ENCODE assay signal across 8 mouse cellular contexts in genomic region chr4:155233878-155234277, GRCm38 (mm10). TPM values are rescaled to one million over a fixed set of nuclear protein-coding genes. Genes with fewer than 3 reads are reported as not detected.
A peak's percentile ranks its signal among the peaks of the same experiment; 100 is the strongest.
DNase-seq lines count a peak whose midpoint lies in the region; ATAC-seq and TF ChIP-seq lines count a peak whose summit lies in the region.

No protein-coding gene starts in this region.

- DNase-seq in Muller cell, postnatal 12 days (ENCODE audit: inconsistent ontology term) = peak; percentile 95
- peak; percentile 82 to 86 for DNase-seq in cerebellum, adult 18-20 months
- DNase-seq in forebrain, postnatal 0 days = peak; percentile 65
- DNase-seq in heart, postnatal 10 days = peak; percentile 92
- DNase-seq in kidney, postnatal 36 days = peak; percentile 83 to 84
- no peak for DNase-seq in liver, embryonic 13.5 days

- no peak overlapping the region for H3K4me2 ChIP-seq in forebrain, postnatal 0 days (ENCODE audit: low read depth)
- H3K4me2 ChIP-seq in liver, embryonic 13.5 days = no peak overlapping the region
- H3K4me2 ChIP-seq in neural tube, embryonic 15.5 days = 0 out of 2 replicates have a peak overlapping the region, but pooled peaks have one; percentile 1

- H3K4me3 ChIP-seq in forebrain, postnatal 0 days (ENCODE audit: low read depth, low read length) = no peak overlapping the region
- no peak overlapping the region for H3K4me3 ChIP-seq in liver, embryonic 13.5 days (replicated peaks)
- no peak overlapping the region for H3K4me3 ChIP-seq in neural tube, embryonic 15.5 days (replicated peaks)

- H3K27me3 ChIP-seq in forebrain, postnatal 0 days (ENCODE audit: insufficient read depth, low read length) = no peaks in the 10 kb centered on the region
- H3K27me3 ChIP-seq in liver, embryonic 13.5 days = no peaks in the 10 kb centered on the region
- H3K27me3 ChIP-seq in neural tube, embryonic 15.5 days (replicated peaks) = no peaks in the 10 kb centered on the region

- H3K36me3 ChIP-seq in forebrain, postnatal 0 days (ENCODE audit: insufficient read depth) = no peaks in the 10 kb centered on the region
- H3K36me3 ChIP-seq in liver, embryonic 13.5 days = no peaks in the 10 kb centered on the region
- H3K36me3 ChIP-seq in neural tube, embryonic 15.5 days = no peaks in the 10 kb centered on the region

- no peaks in the 10 kb centered on the region for H3K9me3 ChIP-seq in forebrain, postnatal 0 days (ENCODE audit: low read length)
- H3K9me3 ChIP-seq in liver, embryonic 13.5 days (replicated peaks) = no peaks in the 10 kb centered on the region
- H3K9me3 ChIP-seq in neural tube, embryonic 15.5 days (replicated peaks) = no peaks in the 10 kb centered on the region

- 0 out of 2 replicates have a peak, but pooled peaks have one; percentile 11 for TF ChIP-seq CTCF in forebrain, postnatal 0 days (IDR thresholded peaks at IDR 0.05; ENCODE audit: low read depth)

- WGBS in forebrain, postnatal 0 days = 13% methylated on average over 10 of the region's 10 CpGs
- WGBS in liver, embryonic 13.5 days (ENCODE audit: insufficient replicate concordance) = 27% methylated on average over 10 of the region's 10 CpGs
- 9% methylated on average over 10 of the region's 10 CpGs for WGBS in neural tube, embryonic 15.5 days

- 0 out of 2 replicates have a peak overlapping the region, but pooled peaks have one; percentile 15 for H3K9ac ChIP-seq in forebrain, postnatal 0 days
- no peak overlapping the region for H3K9ac ChIP-seq in liver, embryonic 13.5 days
- H3K9ac ChIP-seq in neural tube, embryonic 15.5 days (replicated peaks) = peak overlapping the region; percentile 17; the same call in 1 of the 2 replicates

- peak overlapping the region; percentile 95 for H3K27ac ChIP-seq in forebrain, postnatal 0 days (ENCODE audit: low read depth, low read length)
- H3K27ac ChIP-seq in liver, embryonic 13.5 days = peak overlapping the region; percentile 87
- H3K27ac ChIP-seq in neural tube, embryonic 15.5 days (replicated peaks) = peak overlapping the region; percentile 88

- intact Hi-C loops in heart, postnatal 10 days (cut with DNase I) = no loop called here

- peak; percentile 33 for ATAC-seq in forebrain, postnatal 0 days
- peak; percentile 19; the same call in 1 of the 2 replicates for ATAC-seq in liver, embryonic 13.5 days (ENCODE audit: low read depth)
- ATAC-seq in neural tube, embryonic 15.5 days (ENCODE audit: low FRiP score) = peak; percentile 46
- no peak for ATAC-seq in inflammation-experienced regulatory T-cells, adult 6 months

- H3K4me1 ChIP-seq in forebrain, postnatal 0 days (ENCODE audit: insufficient read depth) = peaks cover 29% of the 10 kb centered on the region
- peaks cover 41% of the 10 kb centered on the region for H3K4me1 ChIP-seq in liver, embryonic 13.5 days (replicated peaks)
- H3K4me1 ChIP-seq in neural tube, embryonic 15.5 days = peaks cover 44% of the 10 kb centered on the region

RNA-seq across cellular contexts. Expression of gene Ski, which starts 11.5 kb away (rescaled TPM):
- total RNA-seq in forebrain, postnatal 0 days (2014; rRNA removed) = 66.9 and 68.7 TPM in 2 replicates
- 11.7 and 12.2 TPM in 2 replicates for polyA plus RNA-seq in forebrain, postnatal 0 days (2015; fragmentation: Nextera tagmentation; extraction: Ambion mirVana)
- total RNA-seq in heart, postnatal 10 days (2021) = 10 to 100 TPM; 89.2 to 89.6 TPM
- 2.2 and 2.4 TPM in 2 replicates for polyA plus RNA-seq in liver, embryonic 13.5 days (2015; fragmentation: Nextera tagmentation; extraction: Ambion mirVana)
- polyA plus RNA-seq in neural tube, embryonic 15.5 days (2015; fragmentation: Nextera tagmentation; extraction: Ambion mirVana) = 10.0 and 10.6 TPM in 2 replicates
- 10 to 100 TPM; 10.7 to 26.8 (median 26.8) TPM for polyA plus RNA-seq in inflammation-experienced regulatory T-cells, adult 6 months (2017; shearing (Covaris generic))

RNA-seq across cellular contexts. Expression of gene Faap20, which starts 15.7 kb away (rescaled TPM):
- 48.7 and 51.8 TPM in 2 replicates for total RNA-seq in forebrain, postnatal 0 days (2014; rRNA removed)
- 59.9 and 60.7 TPM in 2 replicates for polyA plus RNA-seq in forebrain, postnatal 0 days (2015; fragmentation: Nextera tagmentation; extraction: Ambion mirVana)
- total RNA-seq in heart, postnatal 10 days (2021) = 10 to 100 TPM; 25.7 to 28.2 TPM
- polyA plus RNA-seq in liver, embryonic 13.5 days (2015; fragmentation: Nextera tagmentation; extraction: Ambion mirVana) = 23.4 and 23.6 TPM in 2 replicates
- 69.7 and 73.1 TPM in 2 replicates for polyA plus RNA-seq in neural tube, embryonic 15.5 days (2015; fragmentation: Nextera tagmentation; extraction: Ambion mirVana)
- 10 to 100 TPM; 44.3 to 57.3 (median 51.6) TPM for polyA plus RNA-seq in inflammation-experienced regulatory T-cells, adult 6 months (2017; shearing (Covaris generic))
